Mouse (Mus musculus) heart, embryonic 16.5 days (tissue): ENCODE data around the gene Stmn3. TPM values are rescaled to one million over a fixed set of nuclear protein-coding genes. Genes with fewer than 3 reads are reported as not detected.

ENCODE experiments used
- ATAC-seq: fragments of 200-750 bp; cut with Nextera tagmentation; replicated peaks from 2 replicates; pipeline ENCODE4 v1.8.0; 2017; ENCODE audit warnings: moderate number of reproducible peaks; ENCODE audit not compliant: insufficient read depth, low FRiP score; ENCODE audit errors: extremely low read depth
- H3K27ac ChIP-seq: fragments of 300-500 bp; sonication (generic); 2 replicates; pipeline ENCODE4 v1.5.1; 2014; ENCODE audit warnings: mild to moderate bottlenecking, low read length, control low read depth, moderate library complexity
- H3K27me3 ChIP-seq: fragments of 300-500 bp; sonication (generic); 2 replicates; pipeline ENCODE4 v1.6.1; 2014; ENCODE audit warnings: low read length, mixed read lengths; ENCODE audit not compliant: control insufficient read depth, insufficient read depth
- H3K36me3 ChIP-seq: fragments of 300-500 bp; sonication (generic); 2 replicates; pipeline ENCODE4 v1.6.1; 2014; ENCODE audit not compliant: control insufficient read depth, insufficient read depth
- H3K4me1 ChIP-seq: fragments of 300-500 bp; sonication (generic); 2 replicates; pipeline ENCODE4 v1.6.1; 2014; ENCODE audit warnings: low read length, mixed read lengths; ENCODE audit not compliant: control insufficient read depth, insufficient read depth
- H3K4me2 ChIP-seq: fragments of 300-500 bp; sonication (generic); 2 replicates; pipeline ENCODE4 v1.6.1; 2014; ENCODE audit warnings: low read depth, mild to moderate bottlenecking, control low read depth, low read length
- H3K4me3 ChIP-seq: fragments of 300-500 bp; sonication (generic); 2 replicates; pipeline ENCODE4 v1.5.1; 2014; ENCODE audit warnings: mild to moderate bottlenecking, control low read depth, low read length
- H3K9ac ChIP-seq: fragments of 300-500 bp; sonication (generic); 2 replicates; pipeline ENCODE4 v1.6.1; 2014; ENCODE audit warnings: low read length, control low read depth
- H3K9me3 ChIP-seq: fragments of 300-500 bp; sonication (generic); replicated peaks from 2 replicates; pipeline ENCODE4 v1.6.1; 2016; ENCODE audit warnings: low read length; ENCODE audit not compliant: control insufficient read depth
- WGBS: fragments of 180-500 bp; shearing (Covaris S2); extraction: QIAGEN DNeasy Blood & Tissue Kit; methylation state at CpG from one replicate; pipeline ENCODE4 v1.1.7; 2014; 5-methylcytosine and 5-hydroxymethylcytosine counted together
- polyA plus RNA-seq: library from polyadenylated mRNA; unstranded; fragments of >200 nt; fragmentation: Nextera tagmentation; extraction: Ambion mirVana; gene quantifications from 2 replicates; pipeline ENCODE4 v1.2.1, GENCODE M21; 2015

The Stmn3 gene
- polyA plus RNA-seq, 1 experiment from 2014 or later, result 1.4 TPM

GRCm38 (mm10) chr2:181273829-181274228 is 40.5 kb downstream of the Stmn3 start:
- no peaks in the 10 kb centered on the region for H3K4me1 ChIP-seq
- no peak overlapping the region for H3K9ac ChIP-seq
- WGBS, result 89% methylated on average over 2 of the region's 2 CpGs
- H3K36me3 ChIP-seq, result peaks cover 12% of the 10 kb centered on the region
- H3K27me3 ChIP-seq, result no peaks in the 10 kb centered on the region
- no peak overlapping the region for H3K4me3 ChIP-seq
- H3K4me2 ChIP-seq, result no peak overlapping the region
- no peak for ATAC-seq
- no peaks in the 10 kb centered on the region for H3K9me3 ChIP-seq
- H3K27ac ChIP-seq, result no peak overlapping the region

- peaks cover 12% of the 10 kb centered on the region for H3K36me3 ChIP-seq
- H3K4me2 ChIP-seq, result no peak overlapping the region
- H3K27ac ChIP-seq, result no peak overlapping the region
- H3K9ac ChIP-seq, result no peak overlapping the region
- WGBS, result 79% methylated on average over 2 of the region's 2 CpGs
- no peak overlapping the region for H3K4me3 ChIP-seq
- ATAC-seq, result no peak
- H3K27me3 ChIP-seq, result no peaks in the 10 kb centered on the region
- H3K9me3 ChIP-seq, result no peaks in the 10 kb centered on the region
- no peaks in the 10 kb centered on the region for H3K4me1 ChIP-seq
Measured at GRCm38 (mm10) chr2:181272092-181272491, 42.2 kb downstream of the Stmn3 start.

- Histone ChIP-seq H3K27ac (no peak overlapping the region), H3K4me1 (no peaks in the 10 kb centered on the region), H3K9ac (no peak overlapping the region), H3K27me3 (no peaks in the 10 kb centered on the region), H3K9me3 (no peaks in the 10 kb centered on the region), H3K4me3 (no peak overlapping the region), H3K4me2 (no peak overlapping the region), H3K36me3 (peaks cover 38% of the 10 kb centered on the region)
- no peak for ATAC-seq
- WGBS, result 90% methylated on average over 2 of the region's 2 CpGs
Measured at GRCm38 (mm10) chr2:181266839-181267238, 47.5 kb downstream of the Stmn3 start.

Other genes starting within 250 kb of the Stmn3 start
- 0.07 and 0.11 TPM in 2 replicates for gene Kcnq2, start 179.2 kb downstream of the Stmn3 start, polyA plus RNA-seq
- gene Eef1a2, start 157.5 kb downstream of the Stmn3 start, polyA plus RNA-seq, result 7.1 and 12.4 TPM in 2 replicates
- gene Ppdpf, start 127.3 kb downstream of the Stmn3 start, polyA plus RNA-seq, result 135 and 154 TPM in 2 replicates
- gene Ptk6, start 111.7 kb downstream of the Stmn3 start, polyA plus RNA-seq, result 0.07 TPM in 1 of 2 replicates, not detected in the other
- 0.05 and 0.27 TPM in 2 replicates for gene Srms, start 101.3 kb downstream of the Stmn3 start, polyA plus RNA-seq
- gene Fndc11, start 94.5 kb downstream of the Stmn3 start, polyA plus RNA-seq, result 0.12 and 0.20 TPM in 2 replicates
- 1.2 and 1.5 TPM in 2 replicates for gene Helz2, start 72.5 kb downstream of the Stmn3 start, polyA plus RNA-seq
- gene Gmeb2, start 26.5 kb downstream of the Stmn3 start, polyA plus RNA-seq, result 8.8 and 9.3 TPM in 2 replicates
- gene Rtel1, start 5.2 kb upstream of the Stmn3 start, polyA plus RNA-seq, result 23.8 and 25.9 TPM in 2 replicates
- gene Zgpat, start 50.4 kb upstream of the Stmn3 start, polyA plus RNA-seq, result 28.0 and 30.7 TPM in 2 replicates
- 63.0 and 65.7 TPM in 2 replicates for gene Arfrp1, start 50.9 kb upstream of the Stmn3 start, polyA plus RNA-seq
- 15.6 and 18.1 TPM in 2 replicates for gene Lime1, start 65.6 kb upstream of the Stmn3 start, polyA plus RNA-seq
- 9.8 and 10.3 TPM in 2 replicates for gene Zbtb46, start 144.9 kb upstream of the Stmn3 start, polyA plus RNA-seq
- 0.17 and 0.19 TPM in 2 replicates for gene Abhd16b, start 178.7 kb upstream of the Stmn3 start, polyA plus RNA-seq
- 123 and 125 TPM in 2 replicates for gene Tpd52l2, start 182.6 kb upstream of the Stmn3 start, polyA plus RNA-seq
- gene Dnajc5, start 206.0 kb upstream of the Stmn3 start, polyA plus RNA-seq, result 77.9 and 82.1 TPM in 2 replicates